Mouse (Mus musculus): ENCODE results near the gene Mrtfa. TPM values are rescaled to one million over a fixed set of nuclear protein-coding genes. Genes with fewer than 3 reads are reported as not detected.

Gene Mrtfa
- polyA plus RNA-seq, 1 experiment from 2014 or later: 13.5 TPM

DNA sequence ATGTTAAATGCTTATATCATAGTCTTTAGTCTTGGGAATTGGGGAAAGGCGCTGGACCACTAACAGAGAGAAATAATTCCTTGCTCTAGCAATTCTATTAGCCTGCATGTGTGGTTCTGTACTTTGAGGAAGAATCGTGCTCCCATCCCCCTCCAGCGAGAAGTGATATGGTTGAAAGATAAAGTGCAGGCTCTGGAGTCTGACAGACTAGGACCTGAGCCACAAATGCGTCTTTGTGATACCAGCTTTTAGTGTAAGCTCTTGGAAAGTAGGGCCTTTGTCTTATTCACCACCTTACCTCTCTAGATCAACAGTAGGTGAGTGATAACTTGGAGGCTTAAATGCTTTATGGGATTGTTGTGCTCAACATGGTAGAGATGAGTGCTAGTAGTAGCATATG, 209.4 kb downstream of the Mrtfa start:
- H3K4me1 ChIP-seq (ENCODE audit: insufficient read depth, low read depth, low read length): peaks cover 5% of the 10 kb centered on the region; the same call in 1 of the 2 replicates
- 87% methylated on average over 4 of the region's 4 CpGs for WGBS
- no peak overlapping the region for H3K4me3 ChIP-seq (ENCODE audit: low read depth, low read length)

DNA sequence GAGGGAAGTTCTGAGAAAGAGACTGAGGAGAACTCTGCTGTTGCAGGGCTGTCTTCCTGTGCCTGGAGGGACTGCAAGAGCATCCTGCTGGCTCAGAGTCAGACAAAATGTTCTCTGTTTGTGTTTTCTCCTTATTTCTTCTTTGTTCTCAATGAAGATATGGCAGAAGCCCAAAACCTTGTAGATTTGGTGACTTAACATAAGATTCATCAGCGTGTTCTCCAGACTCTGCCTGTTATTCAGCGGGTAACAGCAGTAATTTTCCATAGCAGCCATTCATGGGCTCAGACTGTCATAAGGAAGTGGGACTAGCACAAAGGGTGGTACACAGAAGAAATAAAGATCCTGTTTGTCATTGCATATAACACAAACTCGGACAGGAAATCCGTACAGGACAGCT, 210.9 kb downstream of the Mrtfa start:
- TF ChIP-seq EP300 (IDR thresholded peaks at IDR 0.05) (no peak), CTCF (IDR thresholded peaks at IDR 0.05) (no peak)
- 40% methylated on average over 4 of the region's 4 CpGs for WGBS
- no peaks in the 10 kb centered on the region for H3K27me3 ChIP-seq (replicated peaks; ENCODE audit: insufficient read depth, low read length)
- H3K4me1 ChIP-seq (ENCODE audit: insufficient read depth, low read depth, low read length): peaks cover 5% of the 10 kb centered on the region; the same call in 1 of the 2 replicates
- ATAC-seq: peak; percentile 35
- H3K27ac ChIP-seq (ENCODE audit: low read length): peak overlapping the region; percentile 55
- H3K9ac ChIP-seq (replicated peaks; ENCODE audit: low read depth): no peak overlapping the region
- H3K4me3 ChIP-seq (ENCODE audit: low read depth, low read length): no peak overlapping the region
- no peaks in the 10 kb centered on the region for H3K9me3 ChIP-seq (ENCODE audit: low read length)
- no peak overlapping the region for H3K4me2 ChIP-seq (replicated peaks; ENCODE audit: low read depth, low read length)
- peak; percentile 69 for DNase-seq (ENCODE audit: low spot score)
- no peaks in the 10 kb centered on the region for H3K36me3 ChIP-seq (ENCODE audit: insufficient read depth, low read length)

More for the DNA sequence above, 209.4 kb downstream of the Mrtfa start:
- no peak overlapping the region for H3K4me2 ChIP-seq (replicated peaks; ENCODE audit: low read depth, low read length)
- H3K27me3 ChIP-seq (replicated peaks; ENCODE audit: insufficient read depth, low read length): no peaks in the 10 kb centered on the region
- ATAC-seq: no peak
- TF ChIP-seq EP300 (IDR thresholded peaks at IDR 0.05): no peak
- no peak for TF ChIP-seq CTCF (IDR thresholded peaks at IDR 0.05)
- H3K9me3 ChIP-seq (ENCODE audit: low read length): no peaks in the 10 kb centered on the region
- no peak for DNase-seq (ENCODE audit: low spot score)
- no peaks in the 10 kb centered on the region for H3K36me3 ChIP-seq (ENCODE audit: insufficient read depth, low read length)
- H3K9ac ChIP-seq (replicated peaks; ENCODE audit: low read depth): no peak overlapping the region
- no peak overlapping the region for H3K27ac ChIP-seq (ENCODE audit: low read length)

DNA sequence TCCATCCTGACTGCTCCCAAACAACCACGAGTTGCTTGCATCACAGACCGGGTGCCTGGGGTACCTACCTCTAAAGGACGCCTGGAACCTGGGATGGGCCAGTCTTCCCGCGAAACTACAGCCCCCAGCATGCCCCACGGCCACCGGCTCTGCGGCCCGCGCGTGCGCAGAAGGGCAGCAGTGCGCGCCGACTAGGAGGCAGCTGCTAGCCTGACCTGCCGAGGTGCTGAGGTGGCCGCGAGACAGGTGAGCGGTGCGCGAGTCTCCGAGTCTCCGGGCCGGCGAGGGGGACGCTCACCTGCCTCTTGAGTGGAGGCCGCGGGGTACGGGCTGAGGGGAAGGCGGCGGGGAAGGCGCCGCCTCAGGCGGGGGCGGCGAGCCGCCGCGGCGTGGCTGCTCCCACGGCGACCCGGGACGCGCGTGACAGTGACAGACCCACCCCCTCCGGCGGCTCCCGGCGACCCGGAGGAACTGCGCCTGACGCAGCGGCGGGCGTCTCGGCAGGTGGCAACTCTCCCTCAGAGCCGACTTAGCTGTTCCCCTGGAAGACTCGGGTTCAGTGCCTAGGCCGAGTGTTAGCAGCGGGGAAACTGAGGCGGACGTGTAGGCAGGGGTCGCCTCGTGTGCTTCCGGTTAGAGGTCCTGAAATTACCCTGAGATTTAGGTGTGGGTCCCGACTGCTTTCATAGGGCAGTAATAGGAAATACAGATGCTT, 212.8 kb downstream of the Mrtfa start, which contains the start of gene Sgsm3:
Gene Sgsm3 (plus strand): TSS at position 146 of the 715 bp plus-strand sequence.
- Histone ChIP-seq H3K9me3 (ENCODE audit: low read length) (no peaks in the 10 kb centered on the region), H3K9ac (replicated peaks; ENCODE audit: low read depth) (peak within 1 kb of the TSS; percentile 72), H3K27me3 (replicated peaks; ENCODE audit: insufficient read depth, low read length) (no peaks in the 10 kb centered on the region), H3K4me3 (ENCODE audit: low read depth, low read length) (peak within 1 kb of the TSS; percentile 84), H3K4me2 (replicated peaks; ENCODE audit: low read depth, low read length) (peak within 1 kb of the TSS; percentile 87), H3K36me3 (ENCODE audit: insufficient read depth, low read length) (no peaks in the 10 kb centered on the region), H3K27ac (ENCODE audit: low read length) (peak within 1 kb of the TSS; percentile 82), H3K4me1 (ENCODE audit: insufficient read depth, low read depth, low read length) (peaks cover 5% of the 10 kb centered on the region; the same call in 1 of the 2 replicates)
- DNase-seq (ENCODE audit: low spot score) (peak; percentile 91), ATAC-seq (peak; percentile 91)
- 4% methylated on average over 62 of the region's 67 CpGs for WGBS
- TF ChIP-seq EP300 (IDR thresholded peaks at IDR 0.05): no peak

DNA sequence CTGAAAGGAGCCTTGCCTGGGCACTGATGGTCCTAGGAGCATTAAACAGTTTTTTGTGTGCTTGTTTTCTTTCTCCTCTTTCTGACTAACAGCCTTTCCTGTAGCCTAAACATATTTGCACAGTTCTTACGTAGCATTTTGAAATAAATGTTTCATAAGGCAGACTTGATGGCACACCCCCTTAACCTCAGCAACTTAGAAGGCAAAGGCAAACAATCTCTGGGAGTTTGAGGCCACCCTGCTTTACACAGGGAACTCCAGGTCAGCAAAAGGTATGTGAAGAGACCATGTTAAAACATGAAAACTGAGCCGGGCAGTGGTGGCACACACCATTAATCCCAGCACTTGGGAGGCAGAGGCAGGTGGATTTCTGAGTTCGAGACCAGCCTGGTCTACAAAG, 214.9 kb downstream of the Mrtfa start:
- WGBS: 64% methylated on average over 3 of the region's 3 CpGs
- peak overlapping the region; percentile 74 for H3K27ac ChIP-seq (ENCODE audit: low read length)
- ATAC-seq (peak; percentile 61), DNase-seq (ENCODE audit: low spot score) (peak; percentile 85)
- H3K4me2 ChIP-seq (replicated peaks; ENCODE audit: low read depth, low read length): no peak overlapping the region
- no peak overlapping the region for H3K9ac ChIP-seq (replicated peaks; ENCODE audit: low read depth)
- peak; percentile 47; the same call in 1 of the 2 replicates for TF ChIP-seq EP300 (IDR thresholded peaks at IDR 0.05)
- TF ChIP-seq CTCF (IDR thresholded peaks at IDR 0.05): no peak
- H3K27me3 ChIP-seq (replicated peaks; ENCODE audit: insufficient read depth, low read length): no peaks in the 10 kb centered on the region
- H3K36me3 ChIP-seq (ENCODE audit: insufficient read depth, low read length): no peaks in the 10 kb centered on the region
- peaks cover 5% of the 10 kb centered on the region; the same call in 1 of the 2 replicates for H3K4me1 ChIP-seq (ENCODE audit: insufficient read depth, low read depth, low read length)
- no peak overlapping the region for H3K4me3 ChIP-seq (ENCODE audit: low read depth, low read length)
- H3K9me3 ChIP-seq (ENCODE audit: low read length): no peaks in the 10 kb centered on the region

DNA sequence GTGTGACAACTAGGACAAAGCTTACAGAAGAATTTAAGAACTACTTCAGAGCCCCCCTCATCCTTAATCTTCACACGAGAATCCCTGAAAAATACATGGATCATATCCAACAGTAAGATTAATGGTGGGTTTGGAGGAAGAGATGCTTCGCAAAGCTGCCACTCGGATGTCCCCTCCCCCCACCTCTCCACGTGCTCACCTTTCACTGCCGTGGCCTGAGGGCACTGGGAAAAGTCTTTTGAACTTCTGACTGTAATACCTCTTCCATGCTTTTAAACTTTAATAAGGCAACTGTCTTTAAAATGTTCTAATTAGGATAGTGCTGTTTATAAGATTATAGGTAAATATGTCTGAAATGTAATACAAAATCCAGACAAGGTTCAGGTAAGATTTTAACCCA, 216.2 kb downstream of the Mrtfa start:
- ATAC-seq: no peak
- Histone ChIP-seq H3K4me1 (ENCODE audit: insufficient read depth, low read depth, low read length) (peaks cover 2% of the 10 kb centered on the region; the same call in 1 of the 2 replicates), H3K27me3 (replicated peaks; ENCODE audit: insufficient read depth, low read length) (no peaks in the 10 kb centered on the region), H3K9ac (replicated peaks; ENCODE audit: low read depth) (no peak overlapping the region), H3K4me2 (replicated peaks; ENCODE audit: low read depth, low read length) (no peak overlapping the region), H3K27ac (ENCODE audit: low read length) (no peak overlapping the region), H3K4me3 (ENCODE audit: low read depth, low read length) (no peak overlapping the region), H3K36me3 (ENCODE audit: insufficient read depth, low read length) (no peaks in the 10 kb centered on the region), H3K9me3 (ENCODE audit: low read length) (no peaks in the 10 kb centered on the region)
- TF ChIP-seq EP300 (IDR thresholded peaks at IDR 0.05) (no peak), CTCF (IDR thresholded peaks at IDR 0.05) (no peak)
- WGBS: 20% methylated on average over 5 of the region's 5 CpGs
- DNase-seq (ENCODE audit: low spot score): no peak

DNA sequence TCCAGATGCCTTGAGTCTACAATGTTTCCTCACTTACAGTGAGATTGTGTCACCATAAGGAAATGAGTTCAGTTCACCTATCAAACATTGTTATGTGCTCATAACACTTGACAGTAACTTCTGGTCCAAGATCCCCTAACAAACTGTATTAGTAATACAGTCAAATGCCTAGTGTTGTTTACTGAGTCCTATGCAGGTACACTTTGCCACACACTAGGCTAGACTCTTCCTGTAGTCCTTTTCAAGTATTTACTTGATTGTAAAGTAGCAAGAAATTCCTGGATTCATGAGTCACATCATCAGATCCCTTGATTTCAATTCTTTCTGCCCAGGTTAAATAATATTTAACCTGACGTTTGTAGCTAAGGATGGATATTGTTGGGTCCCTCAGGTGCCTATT, 221.2 kb downstream of the Mrtfa start:
- ATAC-seq (peak; percentile 86), DNase-seq (ENCODE audit: low spot score) (peak; percentile 86)
- H3K4me2 ChIP-seq (replicated peaks; ENCODE audit: low read depth, low read length): no peak overlapping the region
- TF ChIP-seq CTCF (IDR thresholded peaks at IDR 0.05) (no peak), EP300 (IDR thresholded peaks at IDR 0.05) (peak; percentile 80)
- no peaks in the 10 kb centered on the region for H3K27me3 ChIP-seq (replicated peaks; ENCODE audit: insufficient read depth, low read length)
- WGBS: 63% methylated on average over 1 of the region's 1 CpGs
- no peak overlapping the region for H3K27ac ChIP-seq (ENCODE audit: low read length)
- H3K9ac ChIP-seq (replicated peaks; ENCODE audit: low read depth): no peak overlapping the region
- no peak overlapping the region for H3K4me3 ChIP-seq (ENCODE audit: low read depth, low read length)
- H3K4me1 ChIP-seq (ENCODE audit: insufficient read depth, low read depth, low read length): no peaks in the 10 kb centered on the region
- no peaks in the 10 kb centered on the region for H3K9me3 ChIP-seq (ENCODE audit: low read length)
- H3K36me3 ChIP-seq (ENCODE audit: insufficient read depth, low read length): peaks cover 25% of the 10 kb centered on the region

Other genes with a start within 250 kb of the Mrtfa start
- gene Adsl, start 242.3 kb downstream of the Mrtfa start, polyA plus RNA-seq (2015; fragmentation: Nextera tagmentation; extraction: Ambion mirVana): 51.9 and 62.6 TPM in 2 replicates
- gene Sgsm3, start 213.0 kb downstream of the Mrtfa start, polyA plus RNA-seq (2015; fragmentation: Nextera tagmentation; extraction: Ambion mirVana): 27.8 and 38.5 TPM in 2 replicates
- 1.6 and 3.3 TPM in 2 replicates for gene Mchr1, start 44.7 kb upstream of the Mrtfa start, polyA plus RNA-seq (2015; fragmentation: Nextera tagmentation; extraction: Ambion mirVana)
- gene Slc25a17, start 170.1 kb upstream of the Mrtfa start, polyA plus RNA-seq (2015; fragmentation: Nextera tagmentation; extraction: Ambion mirVana): 96.7 and 97.3 TPM in 2 replicates
- gene St13, start 209.3 kb upstream of the Mrtfa start, polyA plus RNA-seq (2015; fragmentation: Nextera tagmentation; extraction: Ambion mirVana): 87.1 and 99.2 TPM in 2 replicates
- gene Xpnpep3, start 209.4 kb upstream of the Mrtfa start, polyA plus RNA-seq (2015; fragmentation: Nextera tagmentation; extraction: Ambion mirVana): 4.8 and 6.3 TPM in 2 replicates
- gene Dnajb7, start 217.5 kb upstream of the Mrtfa start, polyA plus RNA-seq (2015; fragmentation: Nextera tagmentation; extraction: Ambion mirVana): 0.53 and 0.81 TPM in 2 replicates

Data from lung, postnatal 0 days (tissue).